Mouse (Mus musculus) hindbrain, embryonic 16.5 days (tissue): ENCODE results near the gene Gadd45g. TPM values are rescaled to one million over a fixed set of nuclear protein-coding genes. Genes with fewer than 3 reads are reported as not detected.
A peak's percentile ranks its signal among the peaks of the same experiment; 100 is the strongest.

Experiments used
- ATAC-seq: fragments of 200-750 bp; cut with Nextera tagmentation; 2 replicates; pipeline ENCODE4 v1.8.0; 2017; ENCODE audit warnings: moderate TSS enrichment, moderate library complexity
- H3K27ac ChIP-seq: fragments of 300-500 bp; sonication (generic); 2 replicates; pipeline ENCODE4 v1.5.1; 2014; ENCODE audit warnings: low read depth, mild to moderate bottlenecking, control low read depth, low read length, moderate library complexity
- H3K27me3 ChIP-seq: fragments of 300-500 bp; sonication (generic); replicated peaks from 2 replicates; pipeline ENCODE4 v1.6.1; 2014; ENCODE audit warnings: low read length; ENCODE audit not compliant: control insufficient read depth, insufficient read depth
- H3K36me3 ChIP-seq: fragments of 300-500 bp; sonication (generic); 2 replicates; pipeline ENCODE4 v1.6.1; 2014; ENCODE audit warnings: mild to moderate bottlenecking, low read length, moderate library complexity, mixed read lengths; ENCODE audit not compliant: control insufficient read depth, insufficient read depth
- H3K4me1 ChIP-seq: fragments of 300-500 bp; sonication (generic); 2 replicates; pipeline ENCODE4 v1.6.1; 2014; ENCODE audit warnings: low read depth, low read length; ENCODE audit not compliant: control insufficient read depth, insufficient read depth
- H3K4me2 ChIP-seq: fragments of 300-500 bp; sonication (generic); 2 replicates; pipeline ENCODE4 v1.6.1; 2014; ENCODE audit warnings: mild to moderate bottlenecking, low read length, control low read depth, moderate library complexity
- H3K4me3 ChIP-seq: fragments of 300-500 bp; sonication (generic); 2 replicates; pipeline ENCODE4 v1.5.1; 2014; ENCODE audit warnings: mild to moderate bottlenecking, low read length, control low read depth, moderate library complexity
- H3K9ac ChIP-seq: fragments of 300-500 bp; sonication (generic); 2 replicates; pipeline ENCODE4 v1.6.1; 2014; ENCODE audit warnings: low read depth, mild to moderate bottlenecking, control low read depth, low read length, moderate library complexity
- H3K9me3 ChIP-seq: fragments of 300-500 bp; sonication (generic); 2 replicates; pipeline ENCODE4 v1.6.1; 2014; ENCODE audit warnings: mild to moderate bottlenecking, low read length, moderate library complexity; ENCODE audit not compliant: control insufficient read depth
- whole genome bisulfite sequencing: fragments of 180-500 bp; shearing (Covaris S2); extraction: QIAGEN DNeasy Blood & Tissue Kit; methylation state at CpG from one replicate; pipeline ENCODE4 v1.1.7; 2014; 5-methylcytosine and 5-hydroxymethylcytosine counted together
- polyA plus RNA-seq: library from polyadenylated mRNA; unstranded; fragments of >200 nt; fragmentation: Nextera tagmentation; extraction: Ambion mirVana; gene quantifications from 2 replicates; pipeline ENCODE4 v1.2.1, GENCODE M21; 2015

The Gadd45g gene
- polyA plus RNA-seq, 1 experiment from 2014 or later: 46.4 TPM

GRCm38 (mm10) chr13:51858475-51858874 lies 12.0 kb downstream of the Gadd45g start:
- Histone ChIP-seq H3K4me2 (no peak overlapping the region), H3K4me3 (no peak overlapping the region), H3K27me3 (no peaks in the 10 kb centered on the region), H3K9me3 (no peaks in the 10 kb centered on the region), H3K36me3 (no peaks in the 10 kb centered on the region), H3K27ac (no peak overlapping the region), H3K4me1 (peaks cover 4% of the 10 kb centered on the region), H3K9ac (no peak overlapping the region)
- no peak for ATAC-seq
- 41% methylated on average over 4 of the region's 4 CpGs for WGBS

DNA sequence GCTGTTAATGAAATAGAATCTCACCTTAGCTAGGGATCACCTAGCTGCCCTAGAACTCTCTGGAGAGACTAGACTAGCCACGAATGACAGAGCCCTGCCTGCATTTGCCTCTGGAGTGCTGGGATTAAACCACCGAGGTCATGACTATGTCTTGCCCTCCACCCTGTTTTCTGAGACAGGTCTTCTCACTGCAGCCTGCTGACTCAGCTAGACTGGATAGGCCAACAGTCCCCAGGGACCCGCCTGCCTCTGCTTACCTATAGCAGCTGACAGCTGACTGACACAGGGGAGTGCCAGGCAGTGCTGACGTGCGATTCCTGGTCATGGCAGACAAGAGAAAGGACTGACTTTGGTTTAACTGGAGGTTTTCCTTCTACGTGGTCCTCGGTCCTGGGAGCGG lies 12.7 kb downstream of the Gadd45g start:
- H3K27me3 ChIP-seq: no peaks in the 10 kb centered on the region
- H3K4me1 ChIP-seq: no peaks in the 10 kb centered on the region
- H3K4me2 ChIP-seq: no peak overlapping the region
- no peak overlapping the region for H3K4me3 ChIP-seq
- H3K9me3 ChIP-seq: no peaks in the 10 kb centered on the region
- 87% methylated on average over 8 of the region's 8 CpGs for WGBS
- no peak for ATAC-seq
- no peak overlapping the region for H3K9ac ChIP-seq
- H3K36me3 ChIP-seq: no peaks in the 10 kb centered on the region
- no peak overlapping the region for H3K27ac ChIP-seq

DNA sequence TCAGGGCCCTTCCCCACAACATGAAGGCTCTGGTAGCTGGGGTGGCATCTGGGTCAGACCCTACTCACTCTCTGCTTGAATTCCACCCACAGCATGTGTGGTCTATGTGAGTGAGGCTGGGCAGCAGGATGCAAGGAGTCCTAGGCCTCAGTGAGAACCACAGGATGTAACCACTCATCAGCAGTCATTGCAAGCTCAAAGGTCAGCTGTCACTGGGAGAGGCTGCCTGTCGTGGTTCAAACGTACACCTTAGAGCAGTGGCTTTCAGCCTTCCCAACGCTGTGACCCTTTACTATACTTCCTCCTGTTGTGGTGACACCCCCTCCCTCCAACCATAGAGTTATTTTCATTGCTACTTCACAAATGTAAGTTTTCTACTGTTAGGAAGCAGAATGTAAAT lies 13.3 kb downstream of the Gadd45g start:
- Histone ChIP-seq H3K4me3 (no peak overlapping the region), H3K4me2 (no peak overlapping the region), H3K27me3 (no peaks in the 10 kb centered on the region), H3K4me1 (no peaks in the 10 kb centered on the region), H3K9ac (no peak overlapping the region), H3K36me3 (no peaks in the 10 kb centered on the region), H3K27ac (no peak overlapping the region), H3K9me3 (no peaks in the 10 kb centered on the region)
- no peak for ATAC-seq
- 62% methylated on average over 3 of the region's 3 CpGs for whole genome bisulfite sequencing

DNA sequence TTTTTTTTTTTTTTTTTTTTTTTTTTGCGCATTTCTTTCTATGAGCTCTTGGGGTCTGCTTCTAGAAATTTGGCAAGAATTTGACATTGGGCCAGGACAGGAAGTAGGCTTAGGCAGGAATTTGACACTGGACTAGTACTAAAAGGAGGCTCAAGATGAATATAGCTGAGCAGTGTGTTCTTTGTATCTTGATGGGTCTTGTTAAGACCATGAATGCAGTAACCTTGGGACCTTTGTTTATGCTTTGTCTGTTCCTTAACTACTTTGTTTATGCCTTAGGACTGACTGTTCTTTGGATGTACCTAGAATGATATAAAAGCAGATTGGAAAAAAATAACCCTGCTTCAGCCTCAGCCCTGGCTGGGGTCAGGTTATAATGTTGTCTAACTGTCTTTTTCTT lies 16.3 kb downstream of the Gadd45g start:
- no peaks in the 10 kb centered on the region for H3K27me3 ChIP-seq
- no peak overlapping the region for H3K4me2 ChIP-seq
- H3K27ac ChIP-seq: no peak overlapping the region
- H3K36me3 ChIP-seq: no peaks in the 10 kb centered on the region
- H3K4me1 ChIP-seq: peaks cover 3% of the 10 kb centered on the region; the same call in 1 of the 2 replicates
- no peaks in the 10 kb centered on the region for H3K9me3 ChIP-seq
- WGBS: 89% methylated on average over 1 of the region's 1 CpGs
- no peak overlapping the region for H3K9ac ChIP-seq
- no peak overlapping the region for H3K4me3 ChIP-seq
- ATAC-seq: no peak

DNA sequence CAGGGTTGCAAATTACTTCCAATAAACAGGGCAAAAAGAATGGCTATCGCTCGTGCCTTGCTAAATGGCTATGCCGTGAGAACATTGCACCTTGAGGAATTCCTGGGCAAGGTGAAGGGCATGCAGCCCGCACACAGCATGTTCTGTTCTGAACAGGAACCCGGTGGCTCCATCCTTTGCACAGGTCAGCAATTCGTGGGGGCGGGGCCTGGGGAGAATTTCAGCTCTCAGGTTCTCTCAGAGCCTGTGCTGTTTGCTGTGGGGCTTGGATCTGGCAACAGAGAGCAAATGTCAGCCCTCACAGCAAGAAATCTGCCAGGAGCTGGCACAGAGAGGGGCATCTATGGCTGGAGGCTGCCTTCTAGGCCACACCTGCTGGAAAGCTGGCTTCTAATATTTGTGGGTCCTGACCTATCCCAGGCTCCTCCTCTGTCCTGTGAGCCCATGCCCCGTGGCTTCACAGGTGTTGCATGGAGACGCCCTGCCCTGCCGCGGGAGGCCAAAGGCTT lies 19.7 kb downstream of the Gadd45g start:
- Histone ChIP-seq H3K4me2 (no peak overlapping the region), H3K27ac (no peak overlapping the region), H3K9me3 (no peaks in the 10 kb centered on the region), H3K36me3 (no peaks in the 10 kb centered on the region), H3K4me3 (no peak overlapping the region), H3K9ac (0 out of 2 replicates have a peak overlapping the region, but pooled peaks have one; percentile 24), H3K4me1 (peaks cover 3% of the 10 kb centered on the region; the same call in 1 of the 2 replicates), H3K27me3 (peaks cover 5% of the 10 kb centered on the region; the same call in 1 of the 2 replicates)
- WGBS: 71% methylated on average over 11 of the region's 11 CpGs
- no peak for ATAC-seq

- Histone ChIP-seq H3K4me3 (no peak overlapping the region), H3K36me3 (no peaks in the 10 kb centered on the region), H3K4me1 (peaks cover 3% of the 10 kb centered on the region; the same call in 1 of the 2 replicates), H3K4me2 (no peak overlapping the region), H3K9me3 (no peaks in the 10 kb centered on the region), H3K27me3 (peaks cover 5% of the 10 kb centered on the region; the same call in 1 of the 2 replicates), H3K9ac (no peak overlapping the region), H3K27ac (no peak overlapping the region)
- ATAC-seq: no peak
- 50% methylated on average over 12 of the region's 12 CpGs for WGBS
These were observed 22.1 kb downstream of the Gadd45g start for GRCm38 (mm10) chr13:51868491-51869128.

DNA sequence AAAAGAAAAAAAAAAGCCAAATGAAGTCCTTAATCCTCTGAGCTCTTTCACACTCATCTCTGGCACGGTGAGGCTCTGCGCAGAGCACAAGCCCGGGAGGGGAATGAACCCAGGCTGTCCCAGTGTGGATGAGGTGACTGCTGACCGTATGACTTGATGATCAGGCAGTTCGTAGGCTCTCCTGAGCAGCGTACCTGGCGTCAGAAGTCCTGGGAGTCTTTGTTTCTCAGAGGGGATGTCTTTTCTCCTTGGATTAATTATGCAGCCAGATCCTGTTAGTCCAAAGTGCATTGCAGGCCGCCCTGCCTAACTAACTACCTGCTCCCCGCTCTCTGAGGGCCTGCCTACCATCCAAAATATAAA lies 22.6 kb downstream of the Gadd45g start:
- no peak overlapping the region for H3K4me2 ChIP-seq
- peaks cover 3% of the 10 kb centered on the region; the same call in 1 of the 2 replicates for H3K4me1 ChIP-seq
- no peak overlapping the region for H3K27ac ChIP-seq
- no peak overlapping the region for H3K9ac ChIP-seq
- no peak for ATAC-seq
- H3K4me3 ChIP-seq: no peak overlapping the region
- H3K27me3 ChIP-seq: peaks cover 5% of the 10 kb centered on the region; the same call in 1 of the 2 replicates
- WGBS: 78% methylated on average over 9 of the region's 9 CpGs
- no peaks in the 10 kb centered on the region for H3K9me3 ChIP-seq
- no peaks in the 10 kb centered on the region for H3K36me3 ChIP-seq

GRCm38 (mm10) chr13:51871148-51871547 lies 24.7 kb downstream of the Gadd45g start:
- Histone ChIP-seq H3K27me3 (peaks cover 5% of the 10 kb centered on the region; the same call in 1 of the 2 replicates), H3K9me3 (no peaks in the 10 kb centered on the region), H3K4me2 (no peak overlapping the region), H3K9ac (no peak overlapping the region), H3K4me1 (peaks cover under 1% of the 10 kb centered on the region; the same call in 1 of the 2 replicates), H3K27ac (no peak overlapping the region), H3K4me3 (no peak overlapping the region), H3K36me3 (no peaks in the 10 kb centered on the region)
- 91% methylated on average over 4 of the region's 4 CpGs for WGBS
- ATAC-seq: no peak

GRCm38 (mm10) chr13:51872252-51872962 lies 25.9 kb downstream of the Gadd45g start:
- peak; percentile 30; the same call in 1 of the 2 replicates for ATAC-seq

More at GRCm38 (mm10) chr13:51872252-51872962, 25.9 kb downstream of the Gadd45g start:
- Histone ChIP-seq H3K27me3 (peaks cover 5% of the 10 kb centered on the region; the same call in 1 of the 2 replicates), H3K9me3 (no peaks in the 10 kb centered on the region), H3K4me1 (no peaks in the 10 kb centered on the region), H3K36me3 (no peaks in the 10 kb centered on the region), H3K27ac (no peak overlapping the region), H3K4me3 (no peak overlapping the region), H3K4me2 (no peak overlapping the region), H3K9ac (no peak overlapping the region)
- WGBS: 80% methylated on average over 9 of the region's 9 CpGs
